Mouse (Mus musculus) forebrain, embryonic 14.5 days (tissue): ENCODE measurements at regions not wholly inside any gene's neighbourhood (a gene's known extent, or its start where the extent isn't known, plus 50 kb on each side); places are given as distances from the start of the nearest gene placed in this dataset.

ENCODE experiments used
- ATAC-seq: fragments of 200-750 bp; cut with Nextera tagmentation; 2 replicates; pipeline ENCODE4 v1.8.0; 2017; ENCODE audit warnings: mild to moderate bottlenecking, moderate library complexity
- DNase-seq: peaks from one replicate; pipeline ENCODE4 v3.0.0-alpha.2; 2015; ENCODE audit warnings: low spot score
- H3K27ac ChIP-seq: fragments of 300-500 bp; sonication (generic); 2 replicates; pipeline ENCODE4 v1.5.1; 2014; ENCODE audit warnings: low read depth, mild to moderate bottlenecking, control low read depth, low read length, moderate library complexity
- H3K27me3 ChIP-seq: fragments of 300-500 bp; sonication (generic); replicated peaks from 2 replicates; pipeline ENCODE4 v1.6.1; 2014; ENCODE audit warnings: low read length, control low read depth, mixed read lengths; ENCODE audit not compliant: control insufficient read depth, insufficient read depth
- H3K36me3 ChIP-seq: fragments of 300-500 bp; sonication (generic); 2 replicates; pipeline ENCODE4 v1.6.1; 2014; ENCODE audit warnings: low read length, control low read depth; ENCODE audit not compliant: control insufficient read depth, insufficient read depth
- H3K4me1 ChIP-seq: fragments of 300-500 bp; sonication (generic); 2 replicates; pipeline ENCODE4 v1.6.1; 2014; ENCODE audit warnings: antibody characterized with exemption, low read length, control low read depth; ENCODE audit not compliant: control insufficient read depth, insufficient read depth
- H3K4me2 ChIP-seq: fragments of 300-500 bp; sonication (generic); 2 replicates; pipeline ENCODE4 v1.6.1; 2014; ENCODE audit warnings: mild to moderate bottlenecking, control low read depth, low read length
- H3K4me3 ChIP-seq: fragments of 300-500 bp; sonication (generic); 2 replicates; pipeline ENCODE4 v1.5.1; 2014; ENCODE audit warnings: low read depth, low read length, control low read depth
- H3K9ac ChIP-seq: fragments of 300-500 bp; sonication (generic); 2 replicates; pipeline ENCODE4 v1.6.1; 2014; ENCODE audit warnings: mild to moderate bottlenecking, low read length, control low read depth, moderate library complexity
- H3K9me3 ChIP-seq: fragments of 300-500 bp; sonication (generic); replicated peaks from 2 replicates; pipeline ENCODE4 v1.6.1; 2016; ENCODE audit warnings: low read length, control low read depth, mixed read lengths; ENCODE audit not compliant: control insufficient read depth
- WGBS: fragments of 180-500 bp; shearing (Covaris S2); extraction: QIAGEN DNeasy Blood & Tissue Kit; methylation state at CpG from one replicate; pipeline ENCODE4 v1.1.7; 2014; 5-methylcytosine and 5-hydroxymethylcytosine counted together

DNA sequence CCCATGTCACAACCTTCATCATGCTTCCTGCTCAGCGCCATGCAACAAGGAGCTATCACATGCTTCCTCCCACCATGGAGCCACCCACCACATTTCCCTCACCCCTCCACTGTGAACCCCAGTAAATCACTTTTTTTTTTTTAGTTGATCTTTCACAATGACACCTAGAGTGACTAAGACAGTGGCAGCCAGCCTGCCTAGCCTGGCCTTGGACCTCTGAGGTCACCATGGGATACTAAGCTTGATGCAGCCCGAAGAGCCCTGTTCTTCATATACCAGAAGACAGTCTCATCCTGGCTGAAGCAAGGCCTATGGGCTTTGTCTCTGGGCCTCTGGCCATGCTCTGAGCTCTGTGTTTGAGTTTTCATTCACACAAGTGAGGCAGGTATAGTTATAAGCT is 154.2 kb upstream of the Rpl38 start:
- Histone ChIP-seq H3K27ac (no peak overlapping the region), H3K4me1 (0 out of 2 replicates have a peak, but pooled peaks cover 8% of the 10 kb centered on the region), H3K36me3 (no peaks in the 10 kb centered on the region), H3K4me3 (no peak overlapping the region), H3K27me3 (no peaks in the 10 kb centered on the region), H3K4me2 (no peak overlapping the region), H3K9ac (no peak overlapping the region), H3K9me3 (no peaks in the 10 kb centered on the region)
- 94% methylated on average over 2 of the region's 2 CpGs for WGBS
- DNase-seq: no peak
- no peak for ATAC-seq

DNA sequence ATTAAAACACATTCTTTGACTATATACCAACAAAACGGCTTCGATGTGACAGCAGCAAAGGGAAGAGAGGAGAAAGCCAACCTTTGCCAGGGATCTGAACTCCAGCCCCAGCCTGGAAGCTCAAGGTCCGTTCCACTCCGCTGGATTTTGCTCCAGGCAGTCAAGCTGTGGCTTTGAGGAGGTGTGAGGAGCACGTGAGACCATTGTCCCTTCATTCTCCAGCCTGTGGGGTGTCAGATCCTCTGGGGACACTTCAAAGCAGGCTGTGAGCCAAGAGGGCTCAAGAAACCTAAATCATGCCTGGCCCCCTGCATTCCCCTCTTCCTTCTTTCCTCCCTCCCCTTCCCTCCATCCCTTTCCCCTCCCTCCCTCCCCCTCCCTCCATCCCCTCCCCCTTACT is 154.9 kb upstream of the Rpl38 start:
- H3K27ac ChIP-seq: no peak overlapping the region
- H3K36me3 ChIP-seq: no peaks in the 10 kb centered on the region
- no peaks in the 10 kb centered on the region for H3K27me3 ChIP-seq
- H3K4me2 ChIP-seq: no peak overlapping the region
- DNase-seq (peak; percentile 39), ATAC-seq (no peak)
- H3K4me3 ChIP-seq: no peak overlapping the region
- H3K4me1 ChIP-seq: 0 out of 2 replicates have a peak, but pooled peaks cover 8% of the 10 kb centered on the region
- no peaks in the 10 kb centered on the region for H3K9me3 ChIP-seq
- H3K9ac ChIP-seq: no peak overlapping the region
- WGBS: 25% methylated on average over 5 of the region's 5 CpGs

DNA sequence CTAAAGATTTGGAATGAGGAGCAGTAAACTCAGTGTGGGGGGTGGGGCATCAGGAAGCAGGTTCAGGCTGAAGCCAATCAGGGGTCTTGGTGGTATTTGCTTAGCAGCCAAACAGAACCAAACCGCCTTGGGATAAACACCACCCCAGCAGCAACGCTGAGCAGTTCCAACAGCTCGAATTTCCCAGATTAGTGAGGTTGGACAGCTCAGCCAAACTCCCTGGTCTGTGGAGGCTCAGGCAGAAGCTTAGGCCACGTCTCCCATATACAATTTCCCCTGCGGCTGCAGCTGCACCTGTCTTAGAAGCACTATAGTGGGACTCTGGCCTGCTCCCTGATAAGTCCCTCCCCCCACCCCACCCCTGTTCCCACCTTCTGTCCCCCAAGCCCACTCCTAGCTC is 156.3 kb upstream of the Rpl38 start:
- no peaks in the 10 kb centered on the region for H3K27me3 ChIP-seq
- H3K9me3 ChIP-seq: no peaks in the 10 kb centered on the region
- no peak overlapping the region for H3K9ac ChIP-seq
- DNase-seq (no peak), ATAC-seq (no peak)
- H3K4me2 ChIP-seq: no peak overlapping the region
- H3K36me3 ChIP-seq: no peaks in the 10 kb centered on the region
- 30% methylated on average over 5 of the region's 5 CpGs for WGBS
- no peak overlapping the region for H3K27ac ChIP-seq
- H3K4me1 ChIP-seq: 0 out of 2 replicates have a peak, but pooled peaks cover 8% of the 10 kb centered on the region
- H3K4me3 ChIP-seq: no peak overlapping the region

DNA sequence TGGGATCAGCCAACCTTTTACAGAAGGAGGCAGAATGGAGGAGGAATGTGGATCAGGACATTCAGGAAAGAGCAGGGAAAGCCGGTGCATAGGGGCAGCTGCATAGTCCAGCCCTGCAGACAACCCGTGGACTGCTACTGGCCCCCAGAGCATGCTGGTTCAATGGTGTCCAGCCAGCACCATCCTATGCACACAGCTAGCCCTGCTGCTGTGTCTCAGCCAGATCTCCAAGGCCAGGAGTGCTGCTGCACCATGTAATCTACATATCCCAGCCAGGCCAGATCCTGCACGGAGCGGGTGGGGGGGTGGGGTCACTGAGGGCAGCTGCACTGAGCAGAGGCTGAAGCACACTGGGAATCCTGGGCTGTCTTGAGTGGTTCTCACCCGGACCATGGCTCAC is 165.8 kb upstream of the Rpl38 start:
- Histone ChIP-seq H3K4me1 (no peaks in the 10 kb centered on the region), H3K27ac (no peak overlapping the region), H3K36me3 (no peaks in the 10 kb centered on the region), H3K4me3 (no peak overlapping the region), H3K4me2 (no peak overlapping the region), H3K9ac (no peak overlapping the region), H3K27me3 (no peaks in the 10 kb centered on the region), H3K9me3 (no peaks in the 10 kb centered on the region)
- WGBS: 27% methylated on average over 5 of the region's 5 CpGs
- no peak for ATAC-seq
- no peak for DNase-seq

DNA sequence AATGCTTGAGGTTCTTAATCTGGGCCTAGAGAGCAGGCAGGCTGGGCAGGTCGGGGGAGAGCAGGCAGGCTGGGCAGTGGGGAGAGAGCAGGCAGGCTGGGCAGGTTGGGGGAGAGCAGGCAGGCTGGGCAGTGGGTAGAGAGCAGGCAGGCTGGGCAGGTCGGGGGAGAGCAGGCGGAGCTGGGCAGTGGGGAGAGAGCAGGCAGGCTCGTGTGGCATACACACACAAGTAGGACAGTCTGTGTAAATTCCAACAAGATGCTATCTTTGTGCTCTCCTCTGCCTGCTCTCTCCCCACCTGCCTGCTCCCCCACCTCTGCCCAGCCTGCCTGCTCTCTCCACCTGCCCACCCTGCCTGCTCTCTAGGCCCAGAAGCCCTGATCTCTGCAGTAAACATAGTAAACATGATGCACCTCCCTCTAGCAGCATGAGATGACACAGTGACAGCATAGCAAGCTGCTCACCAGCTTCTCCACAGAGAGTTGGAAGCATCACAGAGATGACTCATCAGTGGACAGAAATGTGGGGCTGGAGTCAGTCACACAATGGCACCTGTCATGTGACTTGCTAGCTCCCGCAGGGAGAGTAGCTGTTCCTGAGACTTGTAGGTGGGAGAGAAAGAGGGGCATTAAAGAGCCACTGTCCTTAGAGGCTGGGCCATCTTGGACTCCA is 166.3 kb upstream of the Rpl38 start:
- Histone ChIP-seq H3K4me2 (no peak overlapping the region), H3K9ac (no peak overlapping the region), H3K27me3 (no peaks in the 10 kb centered on the region), H3K4me3 (no peak overlapping the region), H3K27ac (no peak overlapping the region), H3K4me1 (no peaks in the 10 kb centered on the region), H3K9me3 (no peaks in the 10 kb centered on the region), H3K36me3 (no peaks in the 10 kb centered on the region)
- DNase-seq: no peak
- ATAC-seq: no peak
- 49% methylated on average over 5 of the region's 5 CpGs for WGBS

DNA sequence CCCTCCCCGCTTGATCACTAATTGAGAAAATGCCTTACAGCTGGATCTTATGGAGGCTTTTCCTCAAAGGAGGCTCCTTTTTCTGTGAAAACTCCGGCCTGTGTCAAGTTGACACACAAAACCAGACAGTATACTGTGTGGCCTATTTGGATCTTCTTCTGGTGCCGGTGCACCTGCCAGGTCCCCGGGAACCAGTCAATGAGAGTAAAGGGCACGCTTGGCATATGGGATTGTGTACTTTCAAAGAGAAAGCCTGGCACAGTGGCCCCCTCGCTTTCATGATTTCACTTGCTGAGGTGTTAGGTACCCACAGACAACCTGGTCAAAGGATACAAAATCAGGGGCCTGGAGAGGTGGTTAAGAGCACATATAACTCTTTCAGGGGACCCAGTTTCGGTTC is 167.9 kb upstream of the Rpl38 start:
- Histone ChIP-seq H3K27ac (no peak overlapping the region), H3K4me2 (no peak overlapping the region), H3K36me3 (no peaks in the 10 kb centered on the region), H3K9ac (no peak overlapping the region), H3K4me3 (no peak overlapping the region), H3K27me3 (no peaks in the 10 kb centered on the region), H3K4me1 (peaks cover 8% of the 10 kb centered on the region), H3K9me3 (no peaks in the 10 kb centered on the region)
- WGBS: 88% methylated on average over 7 of the region's 7 CpGs
- ATAC-seq (no peak), DNase-seq (no peak)

DNA sequence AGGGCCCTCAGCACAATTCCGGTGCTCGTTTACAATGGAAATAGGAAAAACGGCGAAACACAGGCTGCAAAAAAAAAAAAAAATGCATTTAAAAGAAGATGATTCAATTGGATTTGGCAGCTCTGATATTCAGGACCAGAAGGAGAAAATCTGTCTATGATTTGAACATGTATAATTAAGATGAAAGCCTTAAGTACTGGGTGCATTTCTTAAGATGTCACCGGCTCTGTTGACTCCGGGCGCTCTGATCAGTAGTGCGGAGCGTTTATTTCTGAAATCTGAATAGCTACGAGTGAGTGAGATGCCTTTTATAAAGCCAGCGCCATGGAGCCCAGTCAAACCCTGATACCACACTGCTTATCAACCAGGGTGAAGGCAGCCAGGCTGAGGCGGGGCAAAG is 168.7 kb upstream of the Rpl38 start:
- H3K27ac ChIP-seq: peak overlapping the region; percentile 33; the same call in 1 of the 2 replicates
- H3K36me3 ChIP-seq: no peaks in the 10 kb centered on the region
- WGBS: 71% methylated on average over 12 of the region's 12 CpGs
- no peak overlapping the region for H3K4me2 ChIP-seq
- no peak overlapping the region for H3K9ac ChIP-seq
- H3K4me1 ChIP-seq: peaks cover 13% of the 10 kb centered on the region
- DNase-seq: peak; percentile 37
- H3K9me3 ChIP-seq: no peaks in the 10 kb centered on the region
- no peak for ATAC-seq
- H3K4me3 ChIP-seq: no peak overlapping the region
- no peaks in the 10 kb centered on the region for H3K27me3 ChIP-seq

DNA sequence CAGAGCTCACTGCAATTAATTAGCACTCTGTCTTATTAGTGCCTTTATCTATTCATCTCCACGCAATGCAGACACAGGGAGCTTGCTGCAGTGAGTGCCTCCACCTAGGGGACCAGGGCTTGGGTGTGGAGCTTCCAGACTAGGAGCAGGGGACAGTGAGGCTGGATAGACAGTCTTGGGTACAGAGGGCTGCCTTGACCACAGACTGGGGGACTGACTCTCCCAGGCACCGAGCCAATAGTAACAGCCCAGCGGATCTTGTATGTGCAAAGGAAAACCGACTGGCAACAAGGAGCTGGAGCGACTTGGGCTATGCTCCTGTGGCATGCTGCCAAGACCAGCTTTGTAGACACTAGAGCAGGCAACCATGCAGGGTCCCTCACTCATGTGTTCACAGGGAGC is 172.8 kb upstream of the Rpl38 start:
- Histone ChIP-seq H3K4me1 (peaks cover 13% of the 10 kb centered on the region), H3K36me3 (no peaks in the 10 kb centered on the region), H3K4me3 (no peak overlapping the region), H3K4me2 (peak overlapping the region; percentile 4; the same call in 1 of the 2 replicates), H3K27me3 (no peaks in the 10 kb centered on the region), H3K9ac (no peak overlapping the region), H3K27ac (peak overlapping the region; percentile 10; the same call in 1 of the 2 replicates), H3K9me3 (no peaks in the 10 kb centered on the region)
- ATAC-seq (peak; percentile 90), DNase-seq (peak; percentile 89)
- 9% methylated on average over 5 of the region's 5 CpGs for WGBS

DNA sequence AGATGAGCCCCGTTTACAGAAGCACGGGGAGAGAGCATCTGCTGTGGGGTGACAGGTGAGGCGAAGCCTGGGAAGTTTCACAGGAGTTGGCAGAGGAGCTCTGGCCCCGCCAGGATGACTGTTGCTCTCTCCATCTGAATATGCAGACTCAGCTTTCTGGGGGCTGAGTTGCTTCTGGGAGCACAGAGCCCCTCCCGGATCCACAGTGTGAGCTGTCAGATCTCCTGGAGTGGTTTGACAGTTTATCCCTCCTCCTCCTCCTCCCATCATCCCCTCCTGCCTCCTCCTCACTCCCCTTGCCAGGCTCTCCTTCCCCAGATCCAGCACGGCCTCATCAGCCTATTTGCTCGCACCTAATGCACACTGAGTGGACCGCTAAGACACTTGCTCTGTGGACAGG is 181.9 kb upstream of the Rpl38 start:
- peak; percentile 40 for ATAC-seq
- Histone ChIP-seq H3K9ac (no peak overlapping the region), H3K27ac (no peak overlapping the region), H3K4me1 (peaks cover 2% of the 10 kb centered on the region; the same call in 1 of the 2 replicates), H3K9me3 (no peaks in the 10 kb centered on the region), H3K4me2 (no peak overlapping the region), H3K4me3 (no peak overlapping the region), H3K36me3 (no peaks in the 10 kb centered on the region), H3K27me3 (no peaks in the 10 kb centered on the region)
- no peak for DNase-seq
- WGBS: 48% methylated on average over 8 of the region's 8 CpGs
